Mouse (Mus musculus) lung, postnatal 4 days (tissue): ENCODE data around the gene Lclat1.

Experiments
- DNase-seq, 2 experiments: peaks; one replicate each; pipeline ENCODE4 v3.0.0; 2021

Lclat1 gene

DNA sequence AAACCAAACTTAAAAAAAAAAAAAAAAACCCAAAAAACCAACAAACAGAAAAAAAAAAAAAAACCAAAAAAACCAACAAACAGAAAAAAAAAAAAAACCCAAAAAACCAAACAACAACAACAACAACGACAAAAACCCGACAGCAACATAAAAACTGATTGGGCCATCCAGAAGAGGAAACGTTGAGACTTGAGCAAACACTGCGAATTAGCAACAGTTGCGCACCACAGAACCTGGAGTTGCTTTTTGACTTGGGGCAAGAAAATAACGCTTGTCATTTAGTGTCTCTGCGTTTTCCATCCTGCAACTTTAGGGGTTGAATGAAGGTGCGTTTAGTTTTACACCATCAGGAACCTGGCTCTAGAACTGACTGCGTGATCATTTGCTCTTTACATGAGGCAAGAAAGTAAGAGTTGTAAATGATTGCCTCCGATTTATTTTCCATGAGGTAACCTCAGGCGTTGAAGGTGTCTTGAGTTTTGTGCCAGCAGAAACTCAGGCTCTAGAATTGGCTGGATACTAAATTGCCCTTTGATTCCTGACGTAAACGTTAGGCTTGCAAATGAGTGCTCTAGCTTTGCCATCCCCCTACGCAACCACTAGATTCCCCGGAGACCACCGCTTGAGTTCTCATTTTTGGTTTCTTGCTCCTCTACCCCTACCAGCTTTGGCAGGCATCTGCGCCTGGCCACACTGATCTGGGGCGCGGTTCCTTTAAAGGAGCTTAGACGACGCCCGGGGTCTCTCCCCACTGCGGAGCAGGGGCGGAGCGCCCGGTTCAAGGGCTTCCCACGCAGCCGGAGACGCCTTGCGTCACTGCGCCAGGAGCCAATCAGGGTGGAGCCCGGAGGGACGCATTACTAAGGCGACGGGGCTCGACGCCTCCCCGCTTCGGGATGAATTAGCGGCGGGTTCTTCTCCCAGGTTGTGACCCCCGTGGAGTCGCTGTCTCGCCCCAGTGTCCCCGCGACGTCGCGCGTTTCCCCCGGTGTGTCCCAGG is at the start of gene Lclat1:
Gene Lclat1 (plus strand): TSS at position 828 of the 1,000 bp plus-strand sequence.
- DNase-seq: peak; percentile 96 to 97

DNA sequence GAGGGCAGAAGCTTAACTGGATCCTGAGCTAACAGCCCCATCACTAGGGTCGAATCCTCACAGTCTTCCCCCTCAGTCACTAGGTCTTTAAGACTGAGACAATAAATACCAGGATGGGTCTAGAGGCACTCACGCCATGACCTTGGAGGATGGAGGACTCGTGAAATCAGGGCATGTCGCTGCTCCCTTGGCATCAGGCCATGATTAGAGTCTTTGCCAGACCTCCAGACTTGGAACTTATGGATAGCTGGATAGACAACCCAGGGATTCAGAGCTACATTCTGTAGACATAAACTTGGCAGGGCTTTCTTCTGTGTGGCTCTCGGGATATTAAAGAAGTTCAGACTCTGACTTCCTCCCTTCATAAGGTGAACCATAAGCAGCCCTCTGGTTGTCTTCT is 49.5 kb upstream of the Lclat1 start:
- DNase-seq: no peak

DNA sequence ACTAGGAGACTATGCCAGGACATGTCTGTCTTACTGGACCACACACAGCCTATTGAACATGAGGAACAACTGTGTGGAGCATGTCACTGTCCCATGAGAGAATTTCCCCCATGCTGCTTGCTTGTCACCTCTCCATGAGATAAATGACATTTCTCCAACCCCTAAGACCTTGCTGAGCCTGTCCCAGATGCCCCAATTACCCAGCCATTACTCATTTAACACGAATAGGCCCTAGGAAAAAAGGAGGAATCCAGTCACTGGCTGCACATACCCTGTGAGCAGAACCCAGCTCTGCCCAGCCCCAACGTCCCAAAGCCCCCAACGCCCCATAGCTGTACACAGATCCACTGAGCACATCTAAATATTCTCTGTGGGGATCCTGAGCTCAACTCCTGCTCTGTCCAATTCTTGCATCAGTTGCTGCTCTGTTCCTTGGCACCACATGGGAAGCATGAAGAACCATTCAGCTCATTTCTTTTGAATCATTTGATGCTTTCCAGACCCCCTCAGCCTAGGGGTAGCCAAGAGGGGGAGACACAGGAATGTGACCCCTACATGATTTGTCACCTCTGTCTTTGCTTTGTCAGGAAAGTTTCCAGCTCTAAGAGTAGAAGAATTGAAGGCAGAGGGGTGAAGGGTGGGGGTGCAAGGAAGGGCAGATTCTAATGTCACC is 47.4 kb upstream of the Lclat1 start:
- DNase-seq: peak in 1 of 2 experiments; percentile 44

DNA sequence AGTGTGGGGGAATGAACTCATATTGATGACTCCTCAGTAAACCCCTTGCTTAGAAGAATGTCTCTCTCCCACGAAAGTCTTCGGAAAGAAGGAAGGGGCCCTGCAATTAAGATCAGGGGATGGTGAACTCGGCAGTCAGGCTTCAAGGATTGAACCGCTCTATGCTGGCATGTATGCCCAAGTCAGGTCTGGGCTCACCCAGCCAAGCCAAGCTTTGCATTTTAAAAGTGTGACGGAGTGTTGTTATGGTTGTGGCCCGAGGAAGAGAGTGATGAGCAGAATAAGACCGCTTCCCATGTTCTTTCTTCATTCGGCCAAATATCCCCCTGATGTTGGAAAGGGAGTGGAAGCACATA is 46.9 kb upstream of the Lclat1 start:
- no peak for DNase-seq

DNA sequence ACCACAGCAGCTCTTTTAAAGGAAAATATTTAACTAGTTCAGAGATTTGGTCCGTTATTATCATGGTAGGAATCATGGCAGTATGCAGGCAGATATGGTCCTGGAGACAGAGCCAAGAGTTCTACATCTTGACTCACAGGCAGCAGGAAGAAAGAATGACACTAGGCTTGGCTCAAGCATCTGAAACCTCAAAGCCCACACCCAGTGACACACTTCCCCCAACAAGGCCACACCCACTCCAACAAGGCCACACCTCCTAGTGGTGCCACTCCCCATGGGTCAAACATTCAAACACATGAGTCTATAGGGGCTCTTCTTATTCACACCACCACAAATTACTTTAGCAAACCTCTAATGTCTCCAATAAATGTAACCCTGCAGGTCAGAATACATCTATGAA is 45.1 kb upstream of the Lclat1 start:
- DNase-seq: no peak

DNA sequence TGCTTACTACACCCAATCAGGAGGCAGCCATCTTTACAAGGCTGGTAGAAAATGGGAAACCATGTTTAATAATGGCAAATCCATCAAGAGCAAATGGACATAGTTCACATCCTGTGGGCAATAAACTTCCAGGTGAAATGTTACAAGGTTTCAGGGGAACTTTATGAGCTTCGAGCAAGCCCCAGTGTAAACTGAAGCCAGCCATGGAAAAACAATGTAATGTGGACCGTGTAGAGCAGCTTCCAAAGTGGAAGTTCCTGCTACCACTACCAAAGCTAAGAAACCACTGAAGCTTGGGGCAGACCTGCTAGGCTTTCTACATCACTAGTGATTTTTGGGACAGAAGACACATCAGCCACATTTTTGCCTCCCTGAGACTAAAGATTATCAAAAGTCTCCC is 44.5 kb upstream of the Lclat1 start:
- no peak for DNase-seq

DNA sequence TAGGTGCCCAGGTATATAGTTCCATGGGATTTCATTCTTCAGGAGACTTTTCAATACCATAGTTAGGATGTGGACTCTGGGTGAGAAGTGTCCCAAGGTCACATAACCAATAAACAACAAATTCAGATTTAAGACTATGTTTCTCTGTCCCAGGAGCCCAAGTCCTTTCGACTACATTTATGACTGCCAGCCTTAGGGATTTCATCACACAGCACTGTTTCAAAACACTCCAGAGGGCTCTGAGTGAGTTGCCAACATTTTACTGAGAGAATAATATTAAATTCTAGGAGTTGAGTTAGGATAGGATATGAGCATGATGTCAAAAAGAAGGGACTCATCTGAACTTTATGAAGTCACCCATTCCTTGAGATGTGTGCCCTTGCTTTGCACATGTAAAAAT is 44.0 kb upstream of the Lclat1 start:
- no peak for DNase-seq

DNA sequence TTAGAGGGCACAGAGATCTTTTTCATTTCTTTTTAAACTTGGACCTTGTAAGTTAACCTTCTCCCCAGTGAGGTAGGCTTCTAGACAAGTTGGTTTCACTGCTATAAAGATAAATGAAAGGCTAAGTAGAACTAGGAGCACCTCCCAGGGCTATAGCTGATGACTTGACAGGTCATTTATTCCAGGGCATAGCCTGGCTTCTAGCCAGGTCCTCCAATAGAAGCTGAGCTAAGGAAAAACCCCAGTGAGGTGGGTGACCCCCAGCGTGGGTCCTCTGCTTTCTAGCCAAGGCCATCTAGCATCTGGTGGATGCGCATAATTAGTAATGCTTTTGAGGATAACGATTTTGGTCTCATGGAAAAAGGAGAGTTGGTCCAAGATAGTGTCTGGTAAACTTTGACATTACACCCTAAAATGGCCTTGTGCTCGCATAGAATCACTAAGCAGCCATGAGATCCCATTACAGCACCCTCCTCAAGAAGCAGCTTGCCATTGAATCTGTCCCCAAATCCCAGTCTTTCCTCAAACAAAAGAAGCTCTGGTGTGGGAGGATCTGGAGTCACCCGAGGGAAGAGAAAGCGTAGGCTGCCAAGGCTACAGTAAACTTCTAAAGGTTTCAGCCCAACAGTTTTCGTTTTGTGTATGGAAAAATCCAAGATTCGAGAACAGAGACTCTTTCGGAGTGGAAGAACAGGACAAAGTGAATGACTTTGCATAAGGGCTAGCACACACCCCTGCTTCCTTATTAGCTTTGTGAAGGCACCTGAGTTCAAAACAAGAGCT is 41.2 kb upstream of the Lclat1 start:
- DNase-seq: no peak

DNA sequence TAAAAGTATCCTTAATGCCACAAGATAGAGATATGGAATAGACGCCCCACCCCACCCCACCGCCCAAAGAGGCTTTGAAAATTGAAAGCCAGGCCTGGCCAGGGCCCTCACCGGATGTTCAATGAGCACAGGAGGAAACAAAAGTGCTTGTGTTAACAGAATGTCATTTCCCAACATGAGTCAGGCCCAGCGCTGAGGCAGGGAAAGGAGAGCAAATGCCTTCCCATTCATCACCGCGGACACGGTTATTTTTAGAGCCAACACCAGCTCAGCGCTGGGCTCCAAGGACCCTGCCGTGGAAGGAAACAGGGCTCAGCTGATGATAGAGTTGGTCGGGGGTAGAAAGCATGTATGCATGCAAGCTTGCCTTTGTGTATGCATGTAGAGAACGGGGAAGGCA is 40.4 kb upstream of the Lclat1 start:
- peak; percentile 62 to 80 for DNase-seq

DNA sequence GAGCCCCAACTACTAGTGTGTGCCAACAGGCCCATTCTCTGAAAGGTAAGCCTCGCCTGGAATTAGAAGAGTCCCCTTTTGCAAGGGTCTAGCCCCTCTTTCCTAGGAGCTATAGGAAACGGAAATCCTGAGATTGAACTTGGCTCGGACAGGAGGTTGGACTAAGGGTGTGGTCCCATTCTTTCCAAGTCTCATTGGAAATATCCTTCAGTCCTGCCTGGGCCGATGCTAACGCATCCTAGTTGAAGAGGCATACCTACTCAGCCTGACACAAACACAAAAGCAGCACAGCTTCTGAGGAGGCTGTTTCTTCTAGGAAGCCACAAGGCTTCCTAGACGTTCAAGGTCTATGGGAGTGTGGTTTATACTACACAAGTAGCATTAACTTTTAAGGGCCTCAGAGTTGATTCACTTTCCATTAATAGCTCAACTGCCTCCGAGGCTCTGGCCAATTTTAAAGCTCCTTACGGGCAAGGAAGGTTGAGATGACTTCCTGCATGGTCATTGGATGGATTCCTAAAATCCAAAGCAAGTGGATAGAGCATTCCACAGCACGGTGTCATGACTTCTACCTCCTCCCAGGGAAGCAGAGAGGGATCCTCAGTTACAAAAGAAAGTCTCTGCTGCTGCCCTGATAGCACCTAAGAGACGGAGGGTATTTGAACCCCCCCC is 39.3 kb upstream of the Lclat1 start:
- DNase-seq: no peak

DNA sequence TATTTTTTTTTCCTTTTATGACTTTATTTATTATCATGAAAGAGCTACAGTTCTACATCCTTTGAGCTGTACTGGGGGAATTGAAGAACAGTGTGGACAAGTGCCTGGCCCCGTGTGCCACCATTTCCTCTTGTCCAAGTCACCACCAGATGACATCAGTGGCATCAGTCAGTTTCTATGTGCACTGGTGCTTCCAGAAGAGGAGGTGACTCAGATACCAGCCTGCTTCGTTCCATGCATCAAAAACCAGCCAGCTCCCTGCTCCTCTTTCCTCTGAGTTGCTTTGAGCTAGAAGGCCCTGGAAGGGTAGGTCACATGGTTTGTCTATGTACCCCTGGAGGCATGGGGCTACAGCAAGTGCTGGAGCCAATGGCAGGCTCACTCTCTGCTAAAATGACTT is 37.3 kb upstream of the Lclat1 start:
- DNase-seq: no peak

DNA sequence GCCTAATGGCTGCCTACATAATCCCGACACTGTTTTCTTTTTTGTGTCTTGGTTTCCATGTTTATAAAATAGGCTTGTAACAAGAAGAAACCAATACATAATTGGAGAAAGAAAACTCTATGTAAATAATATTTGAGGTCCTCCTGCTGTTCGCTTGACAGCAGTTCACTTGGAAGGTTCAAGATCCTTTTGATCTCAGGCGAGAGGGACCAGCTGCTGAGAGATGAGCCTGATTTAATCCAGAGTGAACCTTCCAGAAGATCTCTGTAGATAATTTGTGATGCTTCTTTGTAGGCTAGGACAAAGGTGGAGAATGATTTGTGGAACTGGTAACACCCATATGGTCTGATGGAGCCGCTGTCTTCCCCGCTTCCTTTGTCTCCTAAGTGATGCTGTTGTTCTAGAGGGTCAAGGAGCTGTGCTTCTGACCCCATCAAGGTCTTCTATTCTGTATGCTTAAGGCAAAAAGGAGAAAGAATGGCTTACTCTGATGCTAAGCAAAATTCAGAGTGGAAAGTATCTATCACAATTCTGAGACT is 36.0 kb upstream of the Lclat1 start:
- DNase-seq: no peak

DNA sequence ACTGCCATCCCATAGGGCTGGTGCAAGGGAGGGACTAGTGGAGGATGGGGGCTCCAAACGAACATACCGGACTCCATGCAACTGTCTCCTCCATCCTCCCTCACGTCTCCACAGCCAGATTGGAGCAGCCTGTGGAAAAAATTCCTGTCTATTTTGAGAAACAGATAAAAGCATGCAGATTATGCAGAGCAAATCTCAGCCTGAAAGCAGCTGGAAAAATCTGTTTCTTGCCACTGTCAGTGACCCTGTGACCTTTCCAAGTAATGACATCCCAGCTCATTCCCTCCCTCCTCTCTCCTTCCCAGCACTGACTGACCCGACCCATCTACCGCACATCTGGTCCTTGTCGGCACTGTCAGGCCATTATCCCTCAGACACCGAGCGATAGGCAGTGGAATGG is 35.5 kb upstream of the Lclat1 start:
- peak; percentile 73 to 91 for DNase-seq

DNA sequence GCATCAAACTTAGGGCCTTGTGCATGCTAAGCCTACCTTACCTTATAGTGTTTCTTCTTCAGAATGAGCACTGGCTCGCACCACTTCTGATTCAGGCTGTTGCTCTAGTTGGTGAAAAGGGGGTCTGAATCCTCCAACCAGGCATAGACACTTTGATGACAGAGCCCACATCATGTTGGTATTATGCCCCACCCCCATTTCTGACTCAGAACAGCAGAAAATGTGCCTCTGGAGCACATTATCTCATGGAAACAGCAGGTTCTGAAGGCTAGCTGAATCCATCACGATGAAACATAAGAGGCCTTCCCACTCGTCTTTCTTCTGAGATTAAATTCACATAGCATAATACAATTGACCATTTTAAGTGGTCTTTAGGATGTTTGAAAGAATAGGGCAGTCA is 33.2 kb upstream of the Lclat1 start:
- DNase-seq: no peak

DNA sequence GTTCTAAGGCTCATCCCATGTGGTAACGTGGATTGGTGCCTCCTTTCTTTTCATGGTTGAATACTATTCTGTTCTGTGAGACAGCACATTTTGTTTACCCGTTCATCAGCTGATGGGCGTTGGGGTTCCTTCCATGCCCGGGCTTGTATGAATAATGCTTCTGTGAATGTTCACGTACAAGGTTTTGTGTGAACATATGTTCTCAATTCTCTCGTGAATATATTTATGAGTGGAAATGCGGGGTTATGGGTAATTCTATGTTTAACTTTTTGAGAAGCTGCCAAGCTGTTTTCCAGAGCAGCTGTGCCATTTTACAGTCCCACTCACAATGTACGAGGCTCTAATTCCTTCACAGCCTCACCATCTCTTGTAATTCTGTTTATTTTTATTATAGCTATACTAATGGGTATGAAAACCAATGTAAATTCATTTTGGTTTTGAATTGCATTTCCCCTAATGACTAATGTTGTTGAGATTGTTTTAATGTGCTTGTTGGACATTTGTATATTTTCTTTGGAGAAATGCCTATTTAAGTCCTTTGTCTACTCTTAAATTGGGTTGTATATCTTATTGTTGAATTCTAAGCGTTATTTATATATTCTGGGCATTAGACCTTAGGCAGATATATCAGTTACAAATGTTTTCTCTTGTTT is 32.4 kb upstream of the Lclat1 start:
- DNase-seq: no peak

DNA sequence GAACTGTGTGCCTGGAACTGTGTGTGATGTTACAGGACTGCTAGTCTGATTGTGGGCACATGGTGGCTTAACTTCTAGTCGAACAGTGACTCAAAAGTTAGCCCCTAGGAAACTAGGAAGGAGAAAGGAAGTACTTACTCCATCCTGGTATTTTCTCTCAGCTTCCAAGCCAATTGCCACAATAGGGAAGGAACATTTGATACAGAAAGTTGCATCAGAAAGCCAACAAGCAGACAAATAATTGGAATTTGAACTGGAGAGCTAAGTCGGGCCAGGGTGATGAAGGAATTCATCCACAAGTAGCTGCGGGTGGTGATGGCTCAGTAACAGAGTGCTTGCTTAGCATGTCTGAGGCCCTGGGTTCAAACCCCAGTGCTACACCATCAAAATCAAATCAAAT is 30.1 kb upstream of the Lclat1 start:
- DNase-seq: no peak

DNA sequence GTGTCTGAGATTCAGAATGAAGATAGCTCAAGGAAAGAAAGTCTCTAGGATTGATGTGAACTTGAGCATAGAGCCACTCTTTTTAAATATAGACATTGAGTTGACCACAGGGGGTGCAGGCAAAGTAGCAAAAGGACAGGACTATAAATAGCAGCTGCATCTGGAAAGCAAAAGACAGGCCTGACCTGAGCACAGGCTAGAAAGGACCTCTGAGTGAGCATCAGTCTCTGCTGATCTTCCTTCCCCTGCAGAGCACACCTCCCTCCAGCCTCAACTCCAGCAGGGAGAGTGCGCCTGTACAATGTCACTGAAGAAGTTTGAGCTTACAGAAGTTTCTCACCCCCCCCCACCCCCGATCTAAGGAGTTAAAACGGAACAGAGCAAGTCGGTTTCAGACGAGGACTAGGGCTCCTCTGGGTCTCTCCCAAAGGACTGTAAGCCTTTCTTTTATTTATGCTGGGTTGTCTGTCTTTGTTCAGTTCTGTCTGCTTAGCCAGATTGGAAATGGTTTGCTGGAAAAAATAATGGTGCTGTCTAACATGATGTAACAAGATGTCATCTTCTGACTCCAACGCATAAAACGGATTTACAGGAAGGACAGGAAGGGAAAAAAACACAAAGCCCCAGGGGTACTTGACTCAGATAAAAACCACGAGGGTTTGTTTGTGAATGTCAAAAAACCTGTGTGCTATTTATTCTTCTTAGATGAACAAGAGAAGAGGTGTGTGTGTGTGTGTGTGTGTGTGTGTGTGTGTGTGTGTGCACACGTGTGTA is 26.2 kb upstream of the Lclat1 start:
- no peak for DNase-seq

DNA sequence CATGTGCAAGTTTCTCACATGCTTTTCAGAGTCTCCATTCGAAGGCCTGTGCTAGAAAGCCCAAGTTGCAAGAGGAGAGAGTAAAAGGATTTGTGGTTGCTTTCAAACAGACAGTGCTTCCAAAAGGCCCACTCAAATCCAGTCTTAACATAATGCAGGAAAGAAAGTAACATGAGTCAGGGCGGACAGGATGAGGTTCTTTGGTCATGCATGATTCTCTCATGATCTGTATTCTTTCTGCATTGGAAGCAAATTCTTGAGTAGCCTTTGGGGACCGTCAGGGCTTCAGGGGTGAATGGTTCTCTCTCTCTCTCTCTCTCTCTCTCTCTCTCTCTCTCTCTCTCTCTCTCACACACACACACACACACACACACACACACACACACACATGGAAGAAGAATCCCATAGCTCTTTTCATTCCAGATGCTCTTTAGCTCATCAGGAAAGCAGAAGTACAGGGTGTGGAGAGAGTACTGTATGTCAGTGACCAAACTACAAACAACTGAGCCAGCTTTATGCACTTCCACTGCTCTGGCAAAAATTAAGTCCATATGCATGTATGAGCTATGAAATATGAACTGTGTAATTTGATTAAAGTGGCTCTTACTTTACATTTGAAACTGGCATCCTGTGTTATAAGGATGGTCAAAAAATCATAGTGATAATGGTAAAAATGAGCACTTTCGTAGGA is 25.1 kb upstream of the Lclat1 start:
- DNase-seq: no peak

DNA sequence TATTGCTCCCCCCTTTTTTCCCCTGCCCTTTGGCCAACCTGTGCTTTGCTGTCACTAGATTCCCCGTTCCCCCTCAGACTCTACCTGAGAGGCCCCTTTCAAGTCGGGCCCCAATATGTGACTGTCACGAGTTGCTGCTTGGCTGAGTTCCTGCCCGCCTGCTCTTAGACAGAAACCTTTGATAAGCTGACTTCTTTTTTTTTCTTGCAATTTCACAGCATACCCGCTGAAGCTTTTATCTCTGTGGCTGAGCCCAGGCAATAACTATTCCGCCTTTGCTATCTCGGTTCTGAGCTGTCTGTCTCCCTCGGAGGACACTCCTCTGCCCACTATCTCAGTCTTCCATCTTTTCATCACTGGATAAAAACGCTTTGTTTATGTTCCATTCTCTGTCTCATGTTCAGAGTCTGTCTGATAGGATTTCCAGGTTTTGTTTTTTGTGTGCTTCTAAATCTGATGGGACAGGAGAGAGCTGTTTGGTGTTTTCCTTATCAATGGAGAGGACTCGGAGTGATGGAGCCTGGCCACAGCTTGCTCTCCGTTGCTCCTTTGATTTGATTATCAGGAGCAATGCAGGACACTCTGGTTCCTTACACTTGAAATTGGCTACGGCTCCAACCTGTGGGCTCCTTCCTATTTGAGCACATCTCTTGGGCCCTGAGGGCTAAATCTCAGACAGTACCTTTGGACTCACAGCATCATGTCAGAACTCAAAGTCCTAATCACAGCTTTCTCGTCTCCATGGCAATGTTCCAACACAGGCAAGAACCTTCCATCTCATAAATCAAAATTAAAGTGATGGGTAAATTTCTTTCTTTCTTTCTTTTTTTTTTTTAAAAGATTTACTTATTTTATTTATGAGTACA is 20.5 kb upstream of the Lclat1 start:
- DNase-seq: no peak

DNA sequence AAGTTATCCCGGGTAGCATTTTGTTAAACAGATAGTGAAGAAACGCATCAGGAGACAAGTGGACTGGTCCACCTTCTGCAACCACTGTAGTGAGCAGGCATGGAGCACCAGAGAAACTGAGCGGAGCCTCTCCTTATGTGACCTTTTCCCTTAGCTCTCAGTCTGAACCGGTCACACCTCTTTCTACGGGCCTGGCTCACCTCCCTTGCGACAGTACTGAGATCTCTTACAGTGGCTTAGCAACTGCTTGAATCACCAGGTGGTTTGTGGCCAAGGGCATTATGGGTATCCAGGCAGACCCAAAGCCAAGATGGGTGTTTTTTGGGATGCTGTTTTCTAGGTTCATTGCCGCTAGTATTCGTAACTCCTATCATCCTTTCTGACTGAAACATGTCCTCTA is 16.4 kb upstream of the Lclat1 start:
- no peak for DNase-seq
